8 mouse cellular contexts compared by ENCODE assay signal in the genomic region with DNA sequence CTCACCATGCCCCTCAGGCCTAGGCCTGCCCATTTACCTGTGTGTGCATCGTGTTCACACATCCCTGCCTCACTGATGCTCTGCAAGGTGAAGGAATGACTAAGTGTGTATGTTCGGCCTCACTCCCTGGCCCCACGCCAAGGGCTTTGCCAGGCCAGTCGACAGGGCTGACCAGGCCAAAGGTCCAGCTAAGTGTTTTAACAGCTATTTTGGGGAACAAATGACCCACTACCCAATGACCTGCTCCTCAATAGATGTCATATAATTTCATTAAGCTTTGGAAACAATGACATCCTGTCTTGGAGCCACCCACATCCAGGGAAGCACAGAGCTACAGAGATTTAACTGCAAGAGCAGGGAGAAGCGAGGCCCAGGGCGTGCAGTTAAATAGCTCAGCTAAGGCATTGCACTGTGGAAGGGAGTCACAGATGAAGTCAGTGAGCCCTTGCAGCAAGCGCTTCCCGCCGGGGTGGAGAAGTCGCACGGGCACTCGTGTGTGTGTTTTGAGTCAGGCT. TPM values are rescaled to one million over a fixed set of nuclear protein-coding genes. Genes with fewer than 3 reads are reported as not detected.
A peak's percentile ranks its signal among the peaks of the same experiment; 100 is the strongest.
DNase-seq lines count a peak whose midpoint lies in the region; ATAC-seq and TF ChIP-seq lines count a peak whose summit lies in the region.

No protein-coding gene starts in this region.

- peak overlapping the region; percentile 83 for H3K27ac ChIP-seq in heart, adult 2 months

- no peak for TF ChIP-seq CTCF in heart, adult 2 months (IDR thresholded peaks at IDR 0.05)

- TF ChIP-seq EP300 in heart, adult 2 months (IDR thresholded peaks at IDR 0.05; ENCODE audit: insufficient read depth, low read depth, low read length): peak; percentile 26; the same call in 1 of the 2 replicates

- intact Hi-C loops in heart, adult 2 months (cut with DNase I): loop anchor here (2.0 kb wide), 1 partner anchor 18 kb away; no protein-coding TSS in a partner anchor

- peak overlapping the region; percentile 28 for H3K9ac ChIP-seq in heart, adult 2 months (ENCODE audit: low read depth, low read length)

- peaks cover 38% of the 10 kb centered on the region for H3K4me1 ChIP-seq in heart, adult 2 months (ENCODE audit: control insufficient read depth, insufficient read depth, low read length)

- TF ChIP-seq POLR2A in heart, adult 2 months (IDR thresholded peaks at IDR 0.05; ENCODE audit: insufficient read depth, low read depth, low read length): peak; percentile 50; the same call in 1 of the 2 replicates

- 38% methylated on average over 12 of the region's 12 CpGs for WGBS in heart, adult 2 months

- no peak overlapping the region for H3K4me3 ChIP-seq in heart, adult 2 months

- no peak for DNase-seq in frontal cortex, postnatal 25 days (ENCODE audit: low spot score in 2 of 2)
- peak; percentile 69 for DNase-seq in adrenal gland, postnatal 25 days
- peak; percentile 76 to 77 for DNase-seq in heart, adult 2 months
- peak; percentile 74 to 81 for DNase-seq in kidney, adult 8-10 months
- DNase-seq in lung, postnatal 14 days: peak; percentile 58
- DNase-seq in ovary, postnatal 10 days (ENCODE audit: low spot score): no peak
- no peak for DNase-seq in right cerebral cortex, postnatal 4 days

- no peaks in the 10 kb centered on the region; the same call in 1 of the 2 replicates for H3K79me2 ChIP-seq in heart, adult 2 months (replicated peaks; ENCODE audit: control insufficient read depth, insufficient read depth, low read length)

- peak; percentile 60; the same call in 1 of the 2 replicates for ATAC-seq in frontal cortex, adult (ENCODE audit: low TSS enrichment)

- H3K36me3 ChIP-seq in heart, adult 2 months (ENCODE audit: control insufficient read depth, insufficient read depth, low read length): no peaks in the 10 kb centered on the region

- H3K27me3 ChIP-seq in heart, adult 2 months (ENCODE audit: control insufficient read depth, insufficient read depth, low read length): no peaks in the 10 kb centered on the region

RNA-seq across cellular contexts. Expression of gene Dusp1, which starts 40.5 kb away (rescaled TPM):
- 30.8 and 37.8 TPM in 2 replicates for total RNA-seq in adrenal gland, postnatal 25 days (2021)
- 10 to 100 TPM; 61.4 to 71.3 TPM for total RNA-seq in heart, adult 2 months (2021)
- polyA plus RNA-seq in heart, adult 2 months (2012; rRNA removed): 122 and 171 TPM in 2 replicates

RNA-seq across cellular contexts. Expression of gene Ergic1, which starts 41.1 kb away (rescaled TPM):
- total RNA-seq in adrenal gland, postnatal 25 days (2021): 138 and 168 TPM in 2 replicates
- total RNA-seq in heart, adult 2 months (2021): 10 to 100 TPM; 53.6 to 59.4 TPM
- polyA plus RNA-seq in heart, adult 2 months (2012; rRNA removed): 64.4 and 84.3 TPM in 2 replicates

Comparison
In these comparisons a context has a peak if more than half of its experiments do, and no peak if none do; other contexts are left out.
1. DNase-seq: peak in adrenal gland, postnatal 25 days (single experiment), heart, adult 2 months (2 of 2), kidney, adult 8-10 months (2 of 2) and lung, postnatal 14 days (single experiment); none in frontal cortex, postnatal 25 days (0 of 2), ovary, postnatal 10 days (single experiment) and right cerebral cortex, postnatal 4 days (single experiment).